Mouse (Mus musculus) thymus, postnatal 10 days (tissue): ENCODE measurements at regions not wholly inside any gene's neighbourhood (a gene's known extent, or its start where the extent isn't known, plus 50 kb on each side); places are given as distances from the start of the nearest gene placed in this dataset.
A peak's percentile ranks its signal among the peaks of the same experiment; 100 is the strongest.
"Not testable (repeated sequence)": the region's sequence is repeated elsewhere in the genome, so short reads cannot be mapped to it uniquely, and the experiment has no call there.

Experiments used
- DNase-seq, 2 experiments: peaks; one replicate each; pipeline ENCODE4 v3.0.0; 2021; ENCODE audit warnings: low spot score in 2 of 2

- DNase-seq, result no peak
Measured at GRCm38 (mm10) chr10:25695798-25696197, 159.7 kb upstream of the Smlr1 start.

- DNase-seq, result peak in 1 of 2 experiments; percentile 40
Measured at GRCm38 (mm10) chr10:25681243-25681642, 145.2 kb upstream of the Smlr1 start.

GRCm38 (mm10) chr10:25677889-25678288, 141.8 kb upstream of the Smlr1 start:
- DNase-seq, result no peak

GRCm38 (mm10) chr10:25675368-25675767, 139.3 kb upstream of the Smlr1 start:
- no peak for DNase-seq

GRCm38 (mm10) chr10:25670061-25670460, 134.0 kb upstream of the Smlr1 start:
- DNase-seq, result no peak

GRCm38 (mm10) chr10:25652742-25653563, 116.9 kb upstream of the Smlr1 start:
- DNase-seq, result no peak

GRCm38 (mm10) chr10:25647740-25648139, 111.7 kb upstream of the Smlr1 start:
- DNase-seq, result no peak

GRCm38 (mm10) chr10:25643518-25643993, 107.5 kb upstream of the Smlr1 start:
- DNase-seq, result no peak

- DNase-seq, result no peak
Measured at GRCm38 (mm10) chr10:25642079-25642696, 106.1 kb upstream of the Smlr1 start.

- DNase-seq, result no peak
Measured at GRCm38 (mm10) chr10:25633058-25633614, 97.1 kb upstream of the Smlr1 start.

GRCm38 (mm10) chr10:25632306-25632705, 96.2 kb upstream of the Smlr1 start:
- no peak for DNase-seq

GRCm38 (mm10) chr10:25622585-25622984, 86.5 kb upstream of the Smlr1 start:
- no peak for DNase-seq

GRCm38 (mm10) chr10:25621747-25622134, 85.7 kb upstream of the Smlr1 start:
- DNase-seq, result not testable (repeated sequence)

- no peak for DNase-seq
Measured at GRCm38 (mm10) chr10:25620939-25621746, 85.1 kb upstream of the Smlr1 start.

- DNase-seq, result no peak
Measured at GRCm38 (mm10) chr10:25619702-25620101, 83.6 kb upstream of the Smlr1 start.

- DNase-seq, result no peak
Measured at GRCm38 (mm10) chr10:25601471-25601870, 65.4 kb upstream of the Smlr1 start.

- DNase-seq, result no peak
Measured at GRCm38 (mm10) chr10:25589316-25589645, 53.2 kb upstream of the Smlr1 start.

GRCm38 (mm10) chr10:25588611-25589315, 52.7 kb upstream of the Smlr1 start:
- DNase-seq, result no peak
